Mouse (Mus musculus): ENCODE results near the gene Angptl1.
A peak's percentile ranks its signal among the peaks of the same experiment; 100 is the strongest.

Angptl1 gene

DNA sequence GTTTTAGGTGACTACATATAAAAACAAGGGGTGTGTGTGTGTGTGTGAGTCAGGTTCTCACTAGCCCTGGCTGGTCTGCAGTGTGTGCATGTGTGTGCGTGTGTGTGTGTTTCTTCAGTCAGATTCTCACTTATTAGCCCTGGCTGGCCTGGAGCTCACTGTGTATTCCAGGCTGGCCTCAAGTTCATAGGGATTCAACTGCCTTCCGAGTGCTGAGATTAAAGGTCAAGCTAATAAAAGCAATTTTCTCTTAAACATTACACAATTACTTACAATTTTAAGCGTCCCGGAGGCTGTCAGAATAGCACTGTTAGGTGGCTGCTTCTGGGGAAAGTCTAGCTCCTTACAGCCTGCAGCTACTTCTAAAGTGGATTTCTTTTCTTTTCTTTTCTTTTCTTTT is at the start of gene Angptl1:
Gene Angptl1, plus strand, starts transcription at position 386 of the 400 bp plus-strand sequence.
- no peak for DNase-seq (ENCODE audit: low read depth, low spot score)

DNA sequence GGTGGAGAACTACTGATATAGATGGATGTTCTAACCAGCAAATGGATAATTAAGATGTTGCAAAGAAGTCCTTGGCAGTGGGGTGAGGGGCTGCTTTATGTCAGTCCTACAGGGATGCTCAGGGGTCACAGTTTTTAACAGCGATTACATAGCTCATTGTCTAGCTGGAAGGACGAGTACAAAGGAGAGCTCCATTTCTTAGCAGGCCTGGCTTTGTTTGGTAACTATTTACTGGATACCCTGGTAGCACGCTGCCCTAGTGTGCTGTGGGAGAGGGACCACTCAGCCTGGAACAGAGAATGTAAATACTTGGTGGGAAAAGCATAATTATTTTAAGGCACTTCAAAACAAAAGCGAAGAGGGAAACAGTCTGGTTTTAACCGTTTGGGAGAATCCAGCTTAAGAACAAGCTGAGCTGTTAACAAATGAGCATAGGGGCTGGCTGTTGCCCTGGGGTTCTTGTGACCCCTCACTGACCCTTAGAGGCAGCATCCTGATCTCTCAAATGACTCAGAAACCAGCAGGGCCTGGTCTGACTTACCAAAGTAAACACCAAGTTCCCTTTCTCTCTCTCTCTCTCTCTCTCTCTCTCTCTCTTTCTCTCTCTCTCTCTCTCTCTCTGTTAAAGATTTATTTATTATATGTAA is 48.4 kb upstream of the Angptl1 start:
- no peak for DNase-seq (ENCODE audit: low read depth, low spot score)

DNA sequence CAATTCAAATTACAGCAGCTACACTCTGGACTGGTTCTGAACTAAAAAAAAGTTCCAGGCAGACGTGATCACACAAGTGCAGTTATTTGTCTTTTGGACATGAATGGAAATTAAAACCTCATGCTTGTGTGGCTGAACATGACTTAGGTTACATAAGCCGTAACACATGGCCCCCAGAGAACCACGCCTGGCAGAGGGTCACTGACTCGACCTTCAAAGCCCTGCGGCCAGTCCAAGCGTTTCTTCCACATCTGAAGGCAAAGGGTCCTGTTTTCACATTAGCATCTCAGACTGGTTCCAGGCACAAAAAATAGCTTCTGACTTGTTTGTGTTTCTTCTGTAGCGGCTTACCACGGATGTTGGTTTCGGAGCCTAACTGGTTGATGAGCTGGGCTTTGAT is 42.1 kb upstream of the Angptl1 start:
- DNase-seq (ENCODE audit: low read depth, low spot score): no peak

DNA sequence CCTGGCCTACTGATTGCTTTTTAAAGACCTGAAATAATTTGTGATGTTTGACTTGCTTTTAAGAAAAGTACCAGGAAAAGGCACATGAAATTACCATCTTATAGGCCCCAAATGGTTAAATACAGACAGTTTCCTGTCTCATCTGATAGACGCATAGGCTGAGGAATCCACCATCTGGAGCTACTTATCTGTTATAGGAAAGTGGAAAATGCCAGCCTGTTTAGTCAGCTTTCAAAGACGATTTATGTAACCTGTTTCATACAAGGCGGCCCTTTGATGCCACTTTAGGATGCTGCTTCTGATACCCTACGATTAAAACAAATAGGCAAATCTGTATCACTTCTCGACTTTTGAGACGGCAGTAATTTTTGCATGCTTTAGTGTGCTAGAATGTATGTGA is 37.1 kb upstream of the Angptl1 start:
- DNase-seq (ENCODE audit: low read depth, low spot score): no peak

DNA sequence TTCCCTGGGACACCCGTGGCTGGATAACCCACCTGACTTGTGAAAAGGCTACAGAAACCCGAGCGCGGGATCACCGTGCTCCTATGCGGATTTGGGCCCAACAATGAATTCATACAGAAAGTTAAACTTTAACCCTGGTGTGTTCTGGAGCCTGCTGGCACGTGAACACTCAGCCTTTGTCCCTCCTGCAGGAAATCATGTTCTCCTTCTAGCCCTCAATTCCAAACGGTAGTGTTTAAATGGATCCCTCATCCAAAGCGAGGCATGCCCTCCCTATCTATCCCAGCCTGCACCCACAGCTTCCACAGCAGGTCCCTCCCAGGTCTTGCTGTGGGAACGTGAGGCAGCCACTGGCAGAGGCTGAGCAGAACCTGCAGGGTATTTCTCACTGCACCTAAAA is 30.0 kb upstream of the Angptl1 start:
- DNase-seq (ENCODE audit: low read depth, low spot score): no peak

DNA sequence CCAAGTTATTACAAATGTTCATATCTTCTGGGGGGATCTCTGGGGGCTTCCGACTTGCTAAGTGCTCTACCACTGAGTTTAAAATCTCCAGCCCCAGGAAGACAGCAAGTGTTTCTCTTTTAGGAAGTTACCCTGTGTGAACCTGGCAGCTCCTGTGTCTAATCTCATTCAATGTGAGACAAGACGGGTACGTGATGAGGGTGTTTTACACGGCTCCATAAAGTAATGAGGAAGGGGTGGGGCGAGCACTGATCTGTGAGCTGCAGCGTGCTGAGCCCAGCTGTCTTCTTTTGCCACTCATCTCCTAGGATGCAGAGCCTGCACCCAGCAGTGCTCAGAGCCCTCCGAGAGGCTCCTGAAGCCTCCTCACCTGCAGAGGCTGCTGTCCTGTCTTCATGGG is 26.4 kb upstream of the Angptl1 start:
- no peak for DNase-seq (ENCODE audit: low read depth, low spot score)

DNA sequence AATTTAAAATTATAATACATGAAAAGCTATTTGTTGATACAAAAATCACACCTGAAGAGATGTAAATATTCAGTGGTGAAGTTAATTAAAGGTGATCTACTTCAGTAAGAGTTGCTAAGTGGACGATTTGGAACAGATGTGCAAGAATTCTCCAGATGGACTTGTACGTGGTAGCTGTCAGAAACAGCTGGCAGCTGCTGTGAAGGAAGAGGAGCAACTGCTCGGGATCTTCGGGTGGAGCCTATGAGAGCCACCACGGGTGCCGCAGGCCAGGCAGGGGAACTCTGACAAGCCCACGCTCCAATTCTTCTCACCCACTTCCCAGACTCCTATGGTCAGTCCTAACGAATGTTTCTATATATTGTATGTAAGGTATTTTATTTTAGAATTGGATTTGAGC is 25.6 kb upstream of the Angptl1 start:
- DNase-seq (ENCODE audit: low read depth, low spot score): no peak

DNA sequence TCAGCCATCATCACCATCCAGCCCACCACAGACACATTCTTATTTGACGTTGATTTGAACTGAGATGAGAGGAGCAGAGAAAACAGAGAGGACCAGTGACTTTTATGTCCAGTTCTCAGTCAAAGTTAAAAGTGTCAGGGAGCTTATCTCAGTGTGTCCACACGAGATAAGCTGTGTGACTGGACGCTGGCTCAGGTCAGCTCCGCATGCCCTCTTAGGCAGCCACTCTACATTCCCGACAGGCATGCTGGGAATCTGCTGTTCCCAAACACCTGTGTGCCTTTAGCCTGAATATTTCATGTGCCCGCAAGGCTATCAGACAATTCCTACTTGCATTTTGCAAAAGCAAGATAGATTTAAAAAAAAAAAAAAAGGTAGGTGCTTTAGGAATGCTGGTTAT is 24.9 kb upstream of the Angptl1 start:
- DNase-seq (ENCODE audit: low read depth, low spot score): no peak

DNA sequence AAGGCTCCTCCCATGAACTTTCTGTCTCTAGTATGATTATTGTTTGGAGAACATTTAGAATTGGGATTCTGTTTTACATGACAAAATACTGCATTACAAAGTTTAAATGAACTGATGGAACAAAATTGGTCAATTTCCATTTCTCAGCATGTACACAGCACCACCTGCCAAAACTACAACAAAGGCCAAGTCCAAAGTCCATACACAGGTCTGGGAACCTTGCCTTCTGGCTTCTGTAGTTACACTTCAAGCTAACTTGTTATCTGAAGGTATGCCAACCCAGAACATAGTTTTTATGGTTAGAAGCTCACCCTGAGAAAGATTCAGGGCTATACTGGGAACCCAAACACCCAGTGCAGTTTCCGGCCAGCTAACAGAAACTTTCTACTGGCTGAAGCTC is 19.1 kb upstream of the Angptl1 start:
- DNase-seq (ENCODE audit: low read depth, low spot score): no peak

DNA sequence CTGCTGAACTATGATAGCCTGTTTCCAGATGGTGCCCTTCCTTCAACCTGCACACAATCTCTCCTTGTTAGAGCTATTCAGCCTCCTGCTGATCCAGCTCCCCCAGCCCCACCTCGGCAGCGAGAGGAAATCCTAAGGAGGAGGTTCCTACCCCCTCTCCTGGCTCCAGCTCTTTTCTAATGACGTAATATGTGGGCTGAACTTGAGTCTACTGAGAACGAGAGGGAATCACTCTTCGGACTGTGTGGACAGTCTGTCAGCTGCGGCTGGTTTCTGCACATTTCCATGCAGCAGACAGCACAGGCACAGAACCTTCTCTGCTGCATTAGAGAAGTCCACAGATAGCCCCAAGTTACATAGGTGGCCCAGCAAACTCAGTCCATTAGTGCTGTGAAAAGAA is 333 bp downstream of the Angptl1 start:
- no peak for DNase-seq (ENCODE audit: low read depth, low spot score)

DNA sequence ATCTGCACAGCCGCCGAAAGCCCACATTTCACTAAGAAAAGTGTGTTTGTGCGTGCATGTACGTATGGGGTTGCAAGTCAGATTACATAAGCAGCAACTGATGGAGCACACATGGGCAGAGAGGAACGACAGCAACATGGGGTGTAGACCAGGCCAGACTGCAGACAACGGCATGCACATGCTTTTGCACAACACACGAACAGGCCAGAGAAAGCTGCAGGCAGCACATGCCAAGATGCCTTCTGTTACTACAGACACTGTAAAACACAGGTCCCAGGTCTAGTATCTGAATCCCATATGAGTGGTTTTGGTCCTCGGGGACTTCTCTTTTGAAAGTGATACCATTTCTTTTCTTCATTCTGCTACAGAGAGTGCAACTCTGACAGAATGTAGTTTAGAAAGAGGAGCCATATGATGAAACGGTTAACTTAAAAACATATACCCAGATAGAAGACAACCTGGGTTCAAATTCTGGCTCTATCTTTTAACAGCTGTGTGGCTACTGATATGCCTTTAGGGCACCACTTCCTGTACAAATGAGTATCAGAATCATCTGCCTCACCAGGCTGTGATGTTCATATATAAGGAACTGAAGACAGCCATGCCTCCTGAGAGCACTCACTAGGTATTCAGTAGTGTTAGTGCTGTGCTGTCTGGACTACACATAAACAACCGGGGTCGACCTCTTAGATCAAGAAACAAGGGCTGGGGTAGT is 3.4 kb downstream of the Angptl1 start:
- DNase-seq (ENCODE audit: low read depth, low spot score): no peak

DNA sequence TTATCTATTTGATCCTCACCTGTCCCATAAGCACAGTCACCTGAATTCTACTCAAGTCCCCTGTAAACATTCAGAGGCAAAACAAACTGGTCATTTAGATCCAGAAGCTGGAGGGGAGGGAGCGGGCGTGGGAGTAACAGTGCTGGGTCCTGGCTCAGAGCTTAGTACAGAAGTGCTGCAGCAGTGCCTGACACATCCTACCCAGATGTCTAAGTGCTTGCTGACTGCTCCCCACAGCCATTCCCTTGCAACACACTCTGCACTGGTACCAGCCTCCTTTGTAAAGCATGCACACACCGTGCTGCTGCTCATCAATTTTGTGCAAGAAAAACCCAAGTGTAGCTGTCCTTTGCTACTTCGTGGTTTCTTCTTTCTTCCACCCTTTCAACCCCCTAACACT is 8.7 kb downstream of the Angptl1 start:
- no peak for DNase-seq (ENCODE audit: low read depth, low spot score)

DNA sequence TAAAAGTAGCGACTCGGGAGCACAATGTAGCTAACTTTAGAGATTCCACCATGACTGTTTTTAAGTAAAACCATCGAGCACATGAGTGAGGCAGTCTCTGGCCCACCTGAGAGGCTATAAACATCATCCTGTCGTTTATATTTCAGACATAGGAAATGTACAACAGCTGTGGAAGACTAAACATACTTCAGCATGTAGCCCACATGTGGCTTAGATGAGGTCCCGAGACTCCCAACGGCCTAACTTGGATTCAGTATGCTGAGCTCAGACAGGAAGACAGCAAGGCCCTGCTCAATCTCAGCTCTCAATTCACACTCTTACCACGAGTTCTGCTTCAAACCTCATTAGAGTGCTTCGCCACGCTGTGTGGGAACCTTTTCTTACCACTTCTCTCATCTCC is 14.0 kb downstream of the Angptl1 start:
- no peak for DNase-seq (ENCODE audit: low read depth, low spot score)

DNA sequence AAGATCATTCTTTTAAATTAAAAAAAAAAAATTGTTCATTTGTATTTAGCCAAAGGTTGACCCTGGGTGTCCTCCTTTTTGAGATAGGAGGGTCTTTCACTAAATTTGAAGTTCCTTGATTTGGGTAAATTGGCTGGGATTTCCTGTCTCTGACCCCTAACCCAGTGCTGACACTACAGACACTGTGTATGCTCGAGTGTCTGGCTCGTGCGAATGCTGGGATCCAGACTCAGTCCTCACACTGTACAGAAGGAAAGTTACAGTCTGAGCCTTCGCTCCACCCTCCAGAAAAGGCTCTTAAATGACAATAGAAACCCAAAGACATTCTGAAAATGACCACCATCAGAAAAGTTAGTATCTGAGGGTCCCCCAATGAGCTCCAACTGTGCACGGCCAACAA is 14.5 kb downstream of the Angptl1 start:
- DNase-seq (ENCODE audit: low read depth, low spot score): no peak

DNA sequence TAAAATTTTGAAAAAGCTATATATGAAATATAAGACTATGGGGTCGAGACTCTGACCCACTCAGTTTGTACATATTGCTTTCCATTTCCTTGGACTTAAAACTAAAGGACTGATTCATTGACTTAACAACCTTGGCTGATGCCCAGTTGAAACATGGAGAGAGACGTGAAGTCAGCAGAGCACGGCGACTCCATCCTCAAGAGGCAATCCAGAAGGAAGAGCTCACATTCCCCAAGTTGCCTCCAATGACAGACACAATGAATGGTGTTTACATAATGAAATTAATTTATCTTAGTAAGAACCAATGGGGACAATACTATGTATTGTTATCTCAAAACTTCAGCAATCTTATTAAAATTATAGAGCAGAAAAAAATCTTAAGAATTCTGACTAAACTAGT is 16.2 kb downstream of the Angptl1 start:
- no peak for DNase-seq (ENCODE audit: low read depth, low spot score)

DNA sequence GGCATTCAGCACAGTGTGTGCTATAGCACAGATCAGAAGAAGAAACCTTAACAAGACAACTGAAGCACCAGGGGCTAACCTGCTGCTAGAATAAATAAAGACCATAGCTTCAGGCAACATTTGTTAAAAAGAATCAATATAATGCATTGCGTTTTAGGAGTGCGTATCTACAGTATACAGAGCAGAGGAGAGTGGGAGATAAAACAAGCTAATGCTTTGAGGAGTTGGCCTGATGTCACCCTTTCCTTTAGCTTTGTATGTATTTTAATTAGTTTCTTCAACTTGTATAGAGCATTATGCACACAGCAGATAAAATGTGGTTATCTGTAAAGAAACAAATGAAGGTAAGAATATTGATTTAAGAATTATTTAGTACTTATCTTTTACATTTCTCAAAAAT is 18.3 kb downstream of the Angptl1 start:
- no peak for DNase-seq (ENCODE audit: low read depth, low spot score)

DNA sequence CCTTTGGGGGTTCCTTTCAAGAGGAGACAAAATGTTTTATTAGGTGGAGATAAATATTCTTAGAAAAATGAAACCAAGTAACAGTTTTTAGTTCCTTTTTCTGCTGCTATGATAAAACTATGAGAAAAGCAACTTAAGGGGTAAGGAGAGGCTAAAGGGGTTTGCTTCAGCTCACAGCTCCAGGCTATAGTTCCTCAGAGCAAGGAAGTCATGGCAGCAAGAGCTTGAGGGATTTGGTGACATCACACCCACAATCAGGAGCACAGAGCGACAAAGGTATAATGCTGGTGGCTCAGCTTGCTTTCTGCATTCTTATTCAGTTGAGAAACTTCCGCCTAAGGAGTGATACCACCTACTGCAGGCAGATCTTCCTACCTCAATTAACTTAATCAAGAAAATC is 20.8 kb downstream of the Angptl1 start:
- DNase-seq (ENCODE audit: low read depth, low spot score): no peak

DNA sequence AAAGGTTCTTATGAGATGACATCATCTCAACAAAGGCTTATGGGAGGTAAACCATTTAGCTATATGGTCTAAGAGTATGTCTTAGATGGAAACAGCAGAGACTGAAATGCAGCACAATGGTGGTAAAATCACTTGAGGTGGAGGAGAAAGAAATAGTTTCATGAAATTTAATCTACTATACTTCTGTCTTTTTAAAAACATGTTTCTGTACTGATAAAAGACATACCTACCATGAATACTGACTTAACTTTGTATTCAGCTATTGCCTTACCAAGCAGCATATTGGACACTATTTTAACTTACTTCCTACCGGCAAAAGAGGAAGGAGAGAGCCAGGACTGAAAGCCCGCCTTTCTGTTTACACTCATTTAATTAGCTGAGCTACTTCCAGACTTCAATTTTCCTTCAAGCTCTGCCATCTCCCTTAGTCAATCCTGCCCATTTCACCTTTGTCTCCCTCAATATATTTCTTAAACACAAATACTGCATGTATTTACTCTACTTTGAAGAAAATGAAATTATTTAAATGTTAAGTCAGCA is 21.4 kb downstream of the Angptl1 start:
- DNase-seq (ENCODE audit: low read depth, low spot score): no peak

DNA sequence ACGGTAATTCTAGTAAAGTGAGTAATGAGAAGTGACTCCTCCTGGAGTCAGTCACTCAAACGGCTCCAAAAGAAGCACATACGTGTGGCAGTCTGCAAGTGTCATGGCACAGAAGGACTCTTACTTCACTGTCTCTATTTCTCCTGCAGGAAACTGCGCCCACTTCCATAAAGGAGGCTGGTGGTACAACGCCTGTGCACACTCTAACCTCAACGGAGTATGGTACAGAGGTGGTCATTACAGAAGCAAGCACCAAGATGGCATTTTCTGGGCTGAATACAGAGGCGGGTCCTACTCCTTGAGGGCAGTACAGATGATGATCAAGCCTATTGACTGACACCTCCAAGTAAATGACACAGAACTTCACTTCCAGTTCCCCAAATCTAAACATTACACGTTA is 21.9 kb downstream of the Angptl1 start:
- no peak for DNase-seq (ENCODE audit: low read depth, low spot score)

DNA sequence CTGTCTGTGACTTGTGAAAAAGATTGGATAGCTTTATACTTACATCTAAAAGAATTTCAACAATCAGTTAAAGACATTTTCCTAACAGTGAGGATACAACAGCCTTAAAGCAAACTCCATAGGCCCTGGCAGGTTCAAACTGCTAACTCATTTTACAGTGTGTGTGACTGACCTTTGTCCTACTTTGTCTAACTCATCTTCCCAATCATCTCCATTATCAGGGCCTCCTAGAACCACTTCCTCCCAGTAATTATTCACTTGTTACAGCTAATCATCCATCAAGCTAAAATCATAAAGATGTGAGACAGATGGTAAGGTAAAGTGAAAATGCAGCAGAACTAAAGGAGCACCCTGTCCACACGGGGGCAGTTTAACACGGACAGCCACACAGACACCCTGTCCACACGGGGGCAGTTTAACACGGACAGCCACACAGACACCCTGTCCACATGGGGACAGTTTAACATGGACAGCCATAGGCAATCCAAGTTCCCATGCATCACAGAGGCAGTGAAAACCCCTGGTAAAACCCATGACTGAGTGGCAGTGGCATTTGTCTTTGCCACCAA is 23.2 kb downstream of the Angptl1 start:
- DNase-seq (ENCODE audit: low read depth, low spot score): peak; percentile 3

DNA sequence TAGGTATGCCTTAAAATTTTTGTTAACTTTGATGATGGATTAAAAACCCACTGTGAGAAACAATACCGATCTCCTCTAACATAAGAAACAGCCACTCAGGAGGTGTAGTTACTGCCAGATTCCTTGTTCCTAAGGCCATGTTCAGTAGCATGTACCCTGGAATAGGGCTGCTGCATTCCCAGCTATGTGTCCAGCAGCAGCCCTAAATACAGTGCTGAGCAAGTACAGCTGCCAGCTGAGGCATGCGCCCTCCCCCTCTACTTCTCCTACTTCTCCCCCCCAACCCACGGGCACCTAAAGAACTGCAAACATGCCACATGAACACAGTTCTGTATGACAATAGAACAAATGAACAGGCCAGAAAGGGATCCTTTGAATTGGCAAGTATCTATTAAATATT is 25.4 kb downstream of the Angptl1 start:
- DNase-seq (ENCODE audit: low read depth, low spot score): no peak

DNA sequence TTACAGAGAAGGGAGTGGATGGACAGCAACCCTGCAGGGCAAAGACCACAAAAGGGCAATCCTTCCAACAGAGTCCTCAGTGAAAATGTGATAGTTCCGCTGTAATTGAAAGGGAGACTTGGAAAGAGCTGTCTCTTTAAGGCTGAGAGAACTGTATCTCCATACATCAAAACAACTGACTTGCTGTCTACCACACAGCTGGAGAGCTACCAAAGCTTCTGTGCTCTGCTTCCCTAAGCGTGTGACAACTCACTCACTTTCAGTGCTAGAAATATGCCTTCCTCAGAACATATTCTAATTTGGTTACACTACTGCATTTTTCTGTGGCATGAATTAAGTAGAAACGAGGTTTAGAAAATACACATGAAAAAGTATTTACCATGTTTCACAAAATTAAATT is 25.9 kb downstream of the Angptl1 start:
- DNase-seq (ENCODE audit: low read depth, low spot score): no peak

DNA sequence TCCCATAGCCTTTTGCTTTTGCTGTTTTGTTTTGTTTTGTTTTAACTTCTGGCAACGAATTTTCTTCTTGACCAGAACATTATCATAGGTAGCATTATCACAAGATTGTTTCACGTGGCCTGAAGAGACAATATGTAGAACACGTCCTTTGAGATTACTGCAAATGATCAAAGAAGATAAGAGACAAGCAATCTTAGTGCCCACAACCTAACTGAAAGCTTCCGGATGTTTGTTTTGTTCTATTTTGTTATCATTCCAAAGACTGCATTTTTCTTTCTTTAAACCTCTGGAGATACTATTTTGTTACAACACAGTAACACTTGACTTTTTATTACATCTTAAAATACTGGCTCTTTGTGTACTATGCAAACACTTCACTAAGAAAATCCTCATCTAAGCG is 31.7 kb downstream of the Angptl1 start:
- no peak for DNase-seq (ENCODE audit: low read depth, low spot score)
